Mouse (Mus musculus): ENCODE results near the gene Zfp108. TPM values are rescaled to one million over a fixed set of nuclear protein-coding genes. Genes with fewer than 3 reads are reported as not detected.
A peak's percentile ranks its signal among the peaks of the same experiment; 100 is the strongest.
"Not testable (repeated sequence)": the region's sequence is repeated elsewhere in the genome, so short reads cannot be mapped to it uniquely, and the experiment has no call there.

The Zfp108 gene
- 1 to 10 TPM; 8.0 TPM for total RNA-seq (2021)
- long read RNA-seq, partial matches to known transcripts = 1 of 10 reads
- long read RNA-seq, other reads (novel, unspliced or antisense) = 5 of 10 reads

DNA sequence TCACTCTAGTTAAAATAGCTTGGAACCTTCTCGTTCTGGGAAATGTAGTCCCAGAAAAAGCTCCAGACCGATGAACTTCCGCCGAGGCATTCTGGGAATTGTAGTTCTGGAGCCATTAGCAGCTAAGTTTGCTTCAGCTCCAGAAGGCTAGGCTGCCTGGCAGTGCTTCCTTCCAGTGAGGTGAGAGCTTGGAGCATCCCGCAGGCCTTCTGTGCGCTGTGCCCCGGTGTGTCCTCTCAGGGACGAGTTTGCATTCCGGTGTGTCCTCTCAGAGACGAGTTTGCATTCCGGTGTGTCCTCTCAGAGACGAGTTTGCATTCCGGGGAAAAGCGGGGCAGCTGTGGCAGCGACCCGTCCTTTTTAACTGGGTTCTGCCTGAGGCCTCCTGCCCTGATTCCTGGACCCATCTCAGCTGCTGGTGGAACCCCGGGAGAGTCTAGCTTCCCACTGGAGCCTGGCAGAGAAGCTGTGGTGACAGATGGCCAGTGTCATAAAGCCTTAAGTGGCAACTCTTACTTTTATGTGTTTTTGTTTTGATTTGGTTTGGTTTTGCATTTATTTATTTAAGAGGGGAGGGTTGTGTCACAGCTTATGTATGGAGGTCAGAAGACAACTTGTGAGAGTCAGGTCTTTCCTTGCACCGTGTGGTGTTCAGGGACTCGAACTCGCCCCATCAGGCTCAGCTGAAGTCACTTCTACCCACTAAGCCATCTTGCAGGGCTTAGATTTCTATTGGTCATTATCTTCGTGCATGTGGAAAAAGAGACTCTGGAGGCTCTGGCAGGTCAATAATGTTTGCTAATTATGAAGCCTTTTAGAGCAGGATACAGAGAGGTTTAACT, at the start of gene Zfp108:
Gene Zfp108 (plus strand): TSS at position 162 of the 842 bp plus-strand sequence.
- peak; percentile 88 to 95 for DNase-seq (ENCODE audit: low spot score in 2 of 2)

DNA sequence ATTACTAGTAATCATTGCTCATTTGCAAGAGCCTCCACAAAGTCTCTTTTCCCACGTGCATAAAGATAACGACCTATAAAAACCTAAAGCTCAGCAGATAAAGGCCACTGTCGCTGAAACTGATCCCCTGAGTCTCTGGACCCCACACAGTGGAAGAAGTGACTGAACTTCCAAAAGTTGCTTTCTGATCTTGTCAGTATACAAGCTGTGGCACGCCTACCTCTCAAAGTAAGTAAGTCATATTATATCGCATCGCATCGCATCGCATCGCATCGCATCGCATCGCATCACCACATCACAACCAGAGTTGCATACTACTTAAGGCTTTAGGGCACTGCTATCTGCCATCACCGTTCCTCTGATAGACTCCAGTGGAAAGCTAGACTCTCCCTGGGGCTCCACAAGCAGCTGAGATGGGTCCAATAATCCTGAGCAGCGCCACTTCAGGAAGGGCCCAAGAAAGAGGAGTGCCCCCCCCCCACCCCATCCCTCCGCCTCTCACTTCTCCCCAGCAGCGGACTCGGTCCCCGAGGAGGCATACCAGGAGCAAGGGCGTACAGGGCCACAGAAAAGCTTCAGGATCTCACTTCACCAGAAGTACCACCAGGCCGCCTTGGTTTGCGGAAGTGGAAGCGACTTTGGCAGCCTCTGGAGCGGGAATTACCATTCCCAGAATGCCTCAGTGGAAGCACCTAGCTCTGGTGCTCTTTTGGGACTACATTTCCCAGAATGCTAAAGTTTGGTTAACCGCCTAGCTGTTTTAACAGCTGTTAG, 46.9 kb upstream of the Zfp108 start:
- peak; percentile 72 to 86 for DNase-seq (ENCODE audit: low spot score in 2 of 2)

DNA sequence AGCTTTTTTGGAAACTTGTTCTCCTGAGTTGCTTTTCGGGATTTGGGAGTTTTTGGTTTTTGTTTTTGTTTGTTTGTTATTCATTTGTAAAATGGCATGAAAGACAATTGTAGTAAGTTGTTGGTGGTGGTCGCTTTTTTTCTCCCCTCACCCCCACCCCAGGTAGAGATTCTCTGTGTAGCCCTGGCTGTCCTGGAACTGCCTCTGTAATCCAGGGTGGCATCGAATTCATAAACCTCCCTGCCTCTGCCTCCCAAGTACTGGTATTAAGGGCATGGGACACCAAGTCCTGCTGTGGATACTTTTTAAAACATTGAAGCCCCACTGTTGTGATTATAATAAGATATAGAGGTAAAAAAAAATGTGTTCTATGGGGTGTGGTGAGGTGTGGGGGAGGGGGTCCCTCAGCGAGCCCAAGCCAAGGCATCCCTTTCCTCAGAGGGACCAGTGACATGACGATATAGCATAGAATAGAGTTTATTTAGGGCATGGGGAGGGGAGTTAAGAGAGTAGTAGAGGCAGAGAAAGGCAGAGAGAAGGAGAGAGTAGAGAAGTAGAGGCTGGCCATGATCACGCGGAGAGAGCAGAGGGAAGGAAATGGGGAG, 46.2 kb upstream of the Zfp108 start:
- no peak for DNase-seq (ENCODE audit: low spot score in 2 of 2)

DNA sequence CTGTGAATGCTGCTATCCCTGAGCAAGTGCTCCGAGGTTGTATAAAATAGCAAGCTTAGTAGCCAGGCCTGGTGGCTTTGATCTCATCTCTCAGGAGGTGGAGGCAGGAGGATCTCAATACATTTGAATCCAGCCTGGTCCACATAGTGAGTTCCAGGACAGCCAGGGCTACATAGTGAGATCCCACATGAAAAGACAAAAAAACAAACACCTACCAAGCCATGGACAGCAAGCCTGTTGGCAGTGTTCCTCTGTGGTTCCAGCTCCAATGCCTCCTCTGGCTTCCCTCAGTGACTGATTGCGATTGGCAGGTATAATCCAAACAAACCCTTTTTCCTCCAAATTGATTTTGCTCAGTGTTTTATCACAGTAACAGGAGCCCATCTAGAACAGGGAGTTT, 44.3 kb upstream of the Zfp108 start:
- DNase-seq (ENCODE audit: low spot score in 2 of 2) = no peak

DNA sequence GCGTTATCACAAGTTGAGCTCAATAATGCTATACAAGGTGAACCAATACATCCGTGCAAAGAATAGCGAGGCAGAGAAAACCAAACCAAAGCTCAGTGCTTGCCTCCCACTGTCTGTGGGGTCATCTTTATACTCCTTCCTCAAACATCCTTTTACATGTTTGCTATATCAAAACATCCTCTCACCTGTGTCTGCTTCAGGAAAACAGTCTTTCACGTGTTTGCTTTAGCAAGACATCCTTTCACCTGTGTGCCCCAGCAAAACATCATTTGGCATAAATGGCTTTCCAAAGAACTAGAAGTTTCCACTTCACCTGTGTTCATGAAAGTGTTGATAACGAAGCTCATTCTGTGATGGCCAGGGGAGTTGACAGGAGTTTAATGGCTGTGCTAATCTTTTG, 43.3 kb upstream of the Zfp108 start, which contains the start of gene Zfp111:
Gene Zfp111 (minus strand): TSS at position 101 of the 400 bp plus-strand sequence.
- no peak for DNase-seq (ENCODE audit: low spot score in 2 of 2)

DNA sequence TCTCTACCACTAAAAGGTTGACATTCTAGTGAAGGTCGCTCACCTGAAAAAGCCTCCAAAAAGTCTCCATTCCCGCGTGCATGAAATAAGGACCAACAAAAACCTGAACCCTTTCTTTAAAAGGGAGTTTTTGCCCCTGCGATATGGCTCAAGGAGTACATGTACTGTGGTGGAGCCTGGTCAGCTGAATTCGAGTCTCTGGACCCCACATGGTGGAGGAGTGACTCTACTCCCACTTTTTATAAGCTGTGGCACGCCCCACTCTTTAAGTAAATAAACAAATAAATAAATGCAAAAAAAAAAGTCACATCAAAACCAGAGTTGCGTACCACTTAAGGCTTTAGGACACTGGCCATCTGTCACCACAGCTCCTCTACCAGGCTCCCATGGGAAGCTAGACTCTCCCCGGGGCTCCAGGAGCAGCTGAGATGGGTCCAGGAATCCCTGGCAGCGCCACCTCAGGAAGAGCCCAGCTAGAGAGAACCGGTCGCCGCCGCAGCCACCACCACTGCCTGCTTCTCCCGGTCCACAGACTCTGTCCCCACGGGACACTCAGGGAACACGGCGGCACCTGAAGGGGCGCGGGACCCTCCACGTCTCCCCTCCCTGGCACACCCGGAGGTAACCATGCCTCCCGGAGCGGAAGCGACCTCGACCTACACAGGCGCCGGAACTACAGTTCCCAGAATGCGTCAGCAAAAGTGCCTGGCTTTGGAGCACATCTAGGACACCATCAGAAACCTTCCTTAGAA, 17.4 kb upstream of the Zfp108 start, which contains the start of gene Zfp109:
Gene Zfp109 (minus strand): TSS at position 521 of the 752 bp plus-strand sequence.
- peak; percentile 67 to 83 for DNase-seq (ENCODE audit: low spot score in 2 of 2)

DNA sequence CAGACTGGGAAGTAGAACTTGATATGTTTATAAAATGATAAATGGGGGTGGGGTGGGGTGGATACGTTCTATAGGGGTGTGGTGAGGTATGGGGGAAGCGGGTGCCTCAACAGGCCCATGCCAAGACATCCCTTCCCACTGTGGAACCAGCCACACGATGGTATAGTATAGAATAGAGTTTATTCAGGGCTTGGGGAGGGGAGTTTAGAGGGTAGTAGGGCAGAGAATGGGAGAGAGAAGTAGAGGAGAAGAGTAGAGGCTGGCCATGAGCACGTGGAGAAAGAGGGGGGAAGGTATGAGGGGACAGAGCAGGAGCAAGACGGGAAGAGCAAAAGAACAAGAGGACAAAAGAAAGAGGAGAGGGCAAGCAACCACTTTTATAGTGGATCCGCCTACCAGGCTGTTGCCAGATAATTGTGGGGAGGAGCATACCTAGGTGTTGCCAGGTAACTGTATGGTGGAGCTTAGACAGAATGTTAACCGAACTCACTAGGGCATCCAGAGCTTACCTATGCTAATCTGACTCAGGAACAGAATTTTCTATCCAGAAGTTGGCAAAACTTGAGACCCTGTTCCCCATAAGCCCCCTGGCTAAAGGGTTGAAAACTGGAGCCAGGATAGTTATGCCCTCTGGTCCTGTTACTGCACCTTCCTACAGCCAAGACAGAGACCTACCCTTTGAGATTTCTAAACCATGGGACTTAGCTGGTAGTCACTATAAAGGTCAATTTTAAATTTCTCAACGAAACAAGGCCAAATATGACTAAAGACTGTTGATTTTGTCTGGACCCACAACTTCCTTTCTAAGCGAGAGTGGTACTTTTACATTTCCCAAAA, 597 bp upstream of the Zfp108 start:
- DNase-seq (ENCODE audit: low spot score in 2 of 2) = no peak

DNA sequence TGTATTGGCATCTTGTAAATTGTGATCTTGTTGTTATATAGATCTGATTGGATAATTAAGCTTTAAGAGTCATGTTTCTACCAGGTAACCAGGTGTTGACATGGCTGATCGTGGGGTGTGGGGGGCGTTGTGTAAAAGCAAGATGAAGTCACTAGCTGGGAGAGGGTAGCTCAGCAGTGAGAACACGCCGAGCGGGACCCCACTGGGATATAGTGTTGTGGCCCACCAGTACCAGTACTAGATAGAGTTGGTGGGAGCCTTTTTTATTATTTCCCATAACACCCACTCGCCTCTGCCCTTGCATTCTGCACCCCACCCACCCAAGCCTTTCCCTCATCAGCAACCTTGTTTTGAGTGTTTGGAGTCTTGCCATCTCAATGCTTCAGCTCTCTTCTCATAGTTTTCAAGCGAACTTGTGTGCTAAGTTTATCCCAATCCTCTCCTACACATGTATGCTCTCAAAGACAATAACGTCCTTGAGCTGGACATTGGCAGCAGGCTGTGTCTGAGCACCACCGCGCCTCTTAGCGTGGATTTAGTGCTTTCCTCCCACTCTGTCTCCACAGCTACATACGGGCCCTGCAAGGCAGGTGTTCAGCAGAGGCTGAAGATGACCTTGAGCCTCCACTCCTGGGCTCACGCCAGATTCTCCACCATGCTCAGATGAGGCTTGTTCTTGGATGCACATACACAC, 4.9 kb downstream of the Zfp108 start:
- DNase-seq (ENCODE audit: low spot score in 2 of 2) = no peak

DNA sequence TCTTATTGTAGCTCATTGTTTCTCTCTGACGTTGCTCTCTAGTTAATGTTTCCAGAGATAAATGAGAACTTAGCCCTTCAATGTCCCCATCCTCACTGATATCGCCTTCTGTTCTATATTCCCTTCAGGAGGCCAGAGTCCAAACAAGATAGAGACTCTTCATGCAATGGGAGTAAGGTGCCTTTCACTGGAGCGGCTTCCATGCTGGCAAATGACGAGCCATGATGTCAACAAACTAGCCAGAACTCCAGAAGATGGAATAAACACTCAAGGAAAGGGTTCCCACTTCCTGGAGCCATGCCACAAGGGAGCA, 5.4 kb downstream of the Zfp108 start:
- DNase-seq (ENCODE audit: low spot score in 2 of 2) = no peak

DNA sequence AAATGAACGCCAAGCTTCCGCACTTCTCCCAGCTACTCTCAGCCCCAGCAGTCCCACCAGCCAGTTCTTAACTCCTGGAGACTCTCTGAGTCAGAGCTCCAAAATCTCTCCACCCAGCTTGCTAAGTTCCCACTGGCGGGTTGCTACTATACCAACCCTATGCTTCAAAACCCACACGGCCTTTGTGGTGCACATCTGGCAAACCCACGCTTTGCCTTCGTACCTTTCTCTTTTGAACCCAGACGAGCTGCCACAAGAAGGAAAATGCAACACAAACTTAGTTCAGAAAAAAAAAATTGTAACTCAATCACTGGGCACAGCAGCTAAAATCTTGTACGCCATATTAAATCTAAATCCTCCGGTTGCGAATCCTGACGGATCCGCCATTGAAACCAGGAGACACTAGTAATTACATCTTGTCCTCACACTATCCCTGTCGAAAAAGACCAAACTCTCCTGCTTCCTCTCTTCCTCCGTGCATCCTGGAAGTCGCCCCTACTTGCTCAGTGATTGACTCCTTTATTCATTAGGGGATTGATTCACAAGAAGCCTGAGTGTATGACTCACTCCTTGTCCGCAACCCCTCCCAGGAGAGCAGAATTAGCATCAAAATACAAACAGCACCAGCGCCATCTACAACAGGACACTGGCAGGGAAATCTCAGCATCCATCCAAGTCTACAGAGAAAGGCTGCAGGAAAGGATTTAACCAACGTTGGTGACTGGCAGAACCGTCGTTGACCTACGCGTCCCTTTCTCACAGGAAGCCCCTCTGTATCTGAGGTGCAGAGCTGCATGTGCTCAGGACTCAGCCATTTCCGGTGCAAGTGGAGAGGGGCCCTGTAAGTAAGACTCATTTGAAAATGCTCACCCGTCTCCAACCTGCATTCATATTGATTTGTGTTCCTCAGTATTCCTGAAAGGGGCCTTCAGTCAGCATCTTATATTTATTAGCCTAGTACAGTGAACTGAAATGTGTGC, 13.9 kb downstream of the Zfp108 start:
- DNase-seq (ENCODE audit: low spot score in 2 of 2) = no peak

DNA sequence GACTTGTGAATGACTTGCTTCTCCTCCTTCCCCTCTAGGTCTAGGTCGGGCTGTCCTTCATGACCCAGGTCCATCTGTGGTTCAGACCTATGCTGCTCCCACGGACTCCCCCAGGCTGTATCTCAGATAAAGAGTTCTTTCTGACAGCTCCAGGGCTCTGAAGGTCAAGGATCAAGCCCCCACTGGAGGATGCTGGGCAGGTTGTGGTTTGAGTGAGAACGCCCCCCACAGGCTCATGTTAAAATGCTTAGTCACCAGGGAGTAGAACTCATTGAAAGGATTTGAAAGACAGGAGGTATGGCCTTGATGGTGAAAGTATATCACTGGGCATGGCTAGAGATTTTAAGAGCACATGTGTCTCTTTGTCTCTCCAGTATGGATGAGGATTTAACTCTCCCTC, 14.7 kb downstream of the Zfp108 start:
- DNase-seq (ENCODE audit: low spot score in 2 of 2) = no peak

DNA sequence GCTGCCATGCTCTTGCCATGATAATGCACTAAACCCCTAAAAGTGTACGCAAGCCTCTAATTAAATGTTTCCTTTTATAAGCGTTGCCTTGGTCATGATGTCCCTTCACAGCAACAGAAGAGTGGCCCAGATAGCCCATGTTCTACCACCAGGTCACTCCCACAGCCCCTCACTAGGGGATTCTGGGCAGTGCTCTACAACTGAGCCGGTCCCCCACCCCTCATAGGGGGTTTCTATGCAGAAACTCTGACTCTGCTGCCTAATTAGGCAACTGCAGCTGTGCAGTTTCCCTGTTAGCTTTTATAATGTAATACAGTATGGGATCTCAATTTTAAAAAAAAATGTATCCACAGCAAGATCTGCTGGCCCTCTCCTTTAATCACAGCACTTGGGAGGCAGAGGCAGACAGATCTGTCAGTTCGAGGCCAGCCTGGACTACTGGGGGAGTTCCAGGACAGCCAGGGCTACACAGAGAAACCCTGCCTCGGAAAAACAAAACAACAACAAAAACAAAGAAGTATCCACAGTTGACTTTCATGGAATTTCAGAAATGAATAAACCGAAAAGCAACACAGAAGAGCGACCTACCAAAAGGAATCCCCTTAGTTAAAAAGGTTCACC, 15.2 kb downstream of the Zfp108 start:
- no peak for DNase-seq (ENCODE audit: low spot score in 2 of 2)

DNA sequence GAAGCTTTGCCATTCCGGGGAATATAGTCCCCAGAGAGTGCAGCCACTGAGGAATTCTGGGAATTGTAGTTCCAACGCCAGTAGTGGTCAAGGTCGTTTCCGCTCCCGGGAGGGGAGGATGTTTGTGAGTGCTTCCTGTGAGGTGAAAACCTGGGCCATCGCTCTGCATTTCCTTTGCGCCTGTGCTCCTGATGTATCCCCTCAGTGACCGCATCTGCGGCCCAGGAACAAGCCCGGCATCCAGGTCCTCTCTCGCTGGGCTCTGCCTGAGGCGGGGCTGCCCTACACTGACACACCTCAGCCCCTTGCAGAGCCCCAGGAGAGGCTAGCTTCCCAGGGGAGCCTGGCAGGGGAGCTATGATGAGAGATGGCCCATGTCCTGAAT, 15.7 kb downstream of the Zfp108 start, which contains the start of gene Zfp93:
Gene Zfp93 (plus strand): TSS at position 133 of the 385 bp plus-strand sequence.
- DNase-seq (ENCODE audit: low spot score in 2 of 2) = peak; percentile 83 to 92

DNA sequence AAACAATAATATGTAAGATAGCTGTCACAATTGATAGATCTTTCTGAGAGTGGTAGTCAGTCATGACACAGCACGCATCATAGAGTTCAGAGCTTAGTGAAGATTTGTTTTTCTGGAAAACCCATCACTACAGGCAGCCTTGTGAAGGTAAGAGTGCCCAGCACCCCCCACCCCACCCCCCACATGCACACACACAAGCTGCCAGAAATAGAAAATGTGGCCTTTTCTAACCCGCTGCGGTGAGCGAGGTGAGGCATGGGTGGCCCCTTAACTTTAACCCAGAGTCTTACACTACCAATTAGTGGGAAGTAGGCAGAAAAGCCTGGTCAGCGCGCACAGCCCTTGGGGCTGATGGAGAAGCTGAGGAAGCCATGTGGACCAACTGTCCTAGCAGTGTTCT, 16.6 kb downstream of the Zfp108 start:
- DNase-seq (ENCODE audit: low spot score in 2 of 2) = no peak

DNA sequence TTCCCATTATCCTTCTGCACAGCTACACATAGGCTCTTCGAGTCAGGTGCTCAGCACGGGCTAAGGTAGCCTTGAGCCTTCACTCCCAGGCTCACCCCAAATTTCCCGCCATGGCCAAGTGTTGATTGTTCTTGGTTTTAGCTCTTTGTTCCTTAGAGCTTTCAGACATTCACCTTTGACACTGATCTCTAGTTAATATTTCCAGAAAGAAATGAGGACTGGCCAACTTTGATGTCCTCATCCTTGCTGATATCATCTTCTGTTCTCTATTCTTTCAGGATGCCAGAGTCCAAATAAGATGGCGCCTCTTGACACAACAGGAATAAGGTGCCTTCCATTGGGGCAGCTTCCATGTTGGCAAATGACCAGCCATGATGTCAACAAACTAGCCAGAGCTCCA, 19.9 kb downstream of the Zfp108 start:
- no peak for DNase-seq (ENCODE audit: low spot score in 2 of 2)

DNA sequence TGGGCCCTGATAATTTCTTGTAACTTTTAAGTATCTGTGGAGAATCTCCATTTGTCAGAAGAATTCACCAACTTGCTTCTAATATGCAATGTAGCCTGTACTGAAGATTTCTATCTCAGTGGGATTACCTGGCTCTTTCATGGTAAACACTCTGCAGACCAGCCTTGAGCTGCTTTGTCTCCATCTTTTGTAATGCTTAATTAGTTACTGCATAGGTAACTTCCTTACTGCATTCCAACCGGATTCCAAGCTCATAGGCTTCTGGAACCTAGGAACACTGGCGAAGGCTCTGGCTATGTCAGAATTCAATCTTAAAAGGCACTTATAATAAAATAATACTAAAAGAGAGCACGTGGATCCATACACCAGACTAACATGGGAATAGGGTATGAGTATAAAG, 24.2 kb downstream of the Zfp108 start:
- DNase-seq (ENCODE audit: low spot score in 2 of 2) = not testable (repeated sequence)

DNA sequence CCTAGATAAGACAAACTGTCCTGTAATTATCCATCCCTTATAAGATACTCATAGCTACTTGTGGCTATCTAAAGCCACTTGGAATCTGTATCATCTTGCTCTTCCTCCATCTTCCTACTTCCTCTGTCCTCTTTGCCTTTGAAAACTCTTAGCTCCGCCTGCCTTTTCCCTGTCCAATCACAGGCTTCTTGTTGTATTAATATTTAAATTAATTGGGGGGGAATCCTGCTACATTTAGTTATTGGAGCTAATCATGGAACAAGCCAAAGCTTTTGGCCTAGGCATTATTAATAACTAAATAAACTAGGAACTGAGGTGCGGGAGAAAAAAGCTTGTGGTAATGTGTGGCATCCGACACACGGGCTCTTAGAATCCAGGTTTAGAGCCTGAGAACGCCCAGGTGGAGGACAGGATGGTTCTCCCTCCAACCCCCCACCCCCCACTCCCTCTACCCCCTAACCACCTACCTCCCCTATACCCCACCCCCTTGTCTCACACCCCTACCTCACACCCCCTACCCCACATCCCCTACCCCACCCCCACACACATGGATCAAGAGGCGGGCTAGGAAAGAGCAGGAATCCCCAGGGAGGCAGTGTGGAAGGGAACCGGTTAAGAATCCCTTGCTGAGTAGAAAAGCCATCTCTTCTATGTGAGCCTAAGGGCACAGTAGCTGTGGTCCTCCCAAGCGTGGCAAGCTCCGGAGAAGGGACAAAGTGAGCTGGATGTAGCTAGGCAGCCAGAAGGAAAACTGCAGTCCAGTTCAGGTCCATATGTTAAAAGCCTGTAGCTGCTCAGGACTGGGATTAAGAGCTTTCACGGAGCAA, 25.6 kb downstream of the Zfp108 start:
- no peak for DNase-seq (ENCODE audit: low spot score in 2 of 2)

Measured in layer of hippocampus, adult 18-20 months (tissue).